Mouse (Mus musculus): ENCODE results near the gene Cwc27.

The Cwc27 gene

DNA sequence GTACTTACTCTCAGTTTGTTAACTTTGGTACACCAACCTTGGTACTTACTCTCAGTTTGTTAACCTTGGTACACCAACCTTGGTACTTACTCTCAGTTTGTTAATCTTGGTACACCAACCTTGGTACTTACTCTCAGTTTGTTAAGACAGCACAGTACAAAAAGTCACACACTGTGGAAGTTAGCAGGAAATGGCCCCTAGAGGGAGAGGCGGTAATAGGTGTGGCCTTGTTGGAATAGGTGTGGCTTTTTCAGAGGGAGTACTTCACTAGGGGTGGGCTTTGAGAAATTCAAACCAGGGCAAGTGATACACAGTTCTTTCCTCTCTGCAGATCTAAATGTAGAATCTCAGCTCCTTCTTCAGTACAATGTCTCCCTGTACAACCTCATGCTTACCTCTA is 172.8 kb downstream of the Cwc27 start:
- no peak for DNase-seq (ENCODE audit: low spot score)

DNA sequence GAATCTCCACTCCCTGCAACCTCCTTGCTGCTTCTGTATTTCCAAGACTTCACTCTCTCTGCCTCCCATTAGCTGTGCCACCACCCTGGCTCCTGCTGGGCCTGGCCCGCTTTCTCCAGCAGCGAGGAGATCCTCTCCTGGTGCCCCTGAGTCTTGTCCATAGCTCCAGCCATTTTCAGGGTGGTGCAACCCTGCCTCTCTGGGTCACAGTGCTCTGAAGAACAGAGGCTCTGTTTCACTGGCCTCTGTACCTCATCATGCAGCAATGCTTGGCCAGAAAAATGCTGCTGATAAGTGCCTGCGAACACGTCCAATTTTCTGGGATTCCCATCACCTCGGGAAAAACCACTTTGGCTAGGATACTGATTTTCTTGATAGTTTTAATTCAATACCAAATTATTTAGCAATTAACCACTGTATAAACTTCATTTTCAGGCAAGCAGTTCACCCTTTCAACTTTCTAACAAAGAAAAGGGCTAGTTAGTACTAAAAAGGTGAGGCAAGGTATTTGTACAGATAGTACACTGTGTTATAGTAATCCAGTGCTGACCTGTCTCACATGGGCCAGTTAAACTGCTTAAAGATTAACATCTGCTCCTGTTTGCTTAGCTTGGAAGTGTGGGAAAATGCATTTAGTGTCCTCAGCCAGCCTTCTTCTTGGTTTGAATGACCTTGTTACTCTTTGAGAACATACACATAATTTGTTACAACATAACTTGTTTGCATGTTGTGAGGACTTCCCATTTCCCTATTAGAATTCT is 176.1 kb downstream of the Cwc27 start:
- DNase-seq (ENCODE audit: low spot score) = no peak

GRCm38 (mm10) chr13:104638988-104639387 is 178.0 kb downstream of the Cwc27 start:
- DNase-seq (ENCODE audit: low spot score) = no peak

- no peak for DNase-seq (ENCODE audit: low spot score)
Observed at GRCm38 (mm10) chr13:104635965-104636462, 180.9 kb downstream of the Cwc27 start.

DNA sequence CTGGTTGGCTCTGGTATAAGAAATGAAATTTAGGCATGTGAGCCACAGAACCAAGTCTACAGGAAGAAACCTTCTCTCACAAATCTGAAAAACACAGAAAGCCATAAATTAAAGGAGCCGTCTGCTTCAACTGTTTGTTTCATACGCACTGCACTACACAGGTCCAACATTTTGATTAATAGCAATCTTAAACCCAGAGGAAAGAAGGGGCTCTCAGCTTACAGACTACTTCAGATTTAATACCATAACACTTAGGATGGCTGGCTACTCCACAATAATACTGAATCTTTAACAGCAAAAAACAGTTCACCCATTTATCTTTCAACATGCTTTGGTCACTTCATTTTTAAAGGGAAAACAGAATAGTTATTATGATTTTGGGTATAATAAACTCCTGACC is 182.2 kb downstream of the Cwc27 start:
- DNase-seq (ENCODE audit: low spot score) = no peak

DNA sequence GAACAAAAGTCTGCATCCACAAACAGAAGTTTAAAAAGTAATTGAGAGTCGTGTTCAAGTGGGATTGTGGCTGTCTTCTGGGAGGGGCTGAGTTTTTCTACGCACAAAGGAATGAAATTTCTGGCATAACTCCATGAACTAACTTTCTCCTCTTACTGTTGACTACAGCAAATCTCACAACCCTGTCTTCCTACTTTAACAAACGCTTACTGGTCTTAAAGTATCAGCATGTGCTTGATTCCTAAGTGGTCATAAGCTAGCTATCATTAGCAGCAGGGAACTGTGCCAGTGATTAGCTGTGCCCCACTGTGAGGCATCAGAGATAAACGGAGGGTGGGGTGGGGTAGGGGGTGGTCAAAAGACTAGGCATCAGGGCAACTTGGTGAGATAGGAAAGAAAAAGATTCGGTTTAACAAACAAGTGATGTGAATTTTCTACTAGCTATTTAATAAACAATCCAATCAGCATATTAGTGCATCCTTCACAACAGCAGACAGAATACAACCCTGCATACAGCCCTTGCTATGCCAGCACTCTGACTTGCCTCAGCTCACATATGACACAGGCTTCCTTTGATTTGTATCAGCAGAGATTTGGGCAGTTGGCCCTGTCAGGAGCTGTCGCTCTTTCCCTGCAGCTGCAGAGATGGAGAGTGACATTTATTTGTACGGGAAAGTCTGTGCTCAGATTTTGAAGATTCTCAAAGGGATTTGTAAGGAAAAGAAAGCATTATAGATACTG is 184.3 kb downstream of the Cwc27 start:
- no peak for DNase-seq (ENCODE audit: low spot score)

DNA sequence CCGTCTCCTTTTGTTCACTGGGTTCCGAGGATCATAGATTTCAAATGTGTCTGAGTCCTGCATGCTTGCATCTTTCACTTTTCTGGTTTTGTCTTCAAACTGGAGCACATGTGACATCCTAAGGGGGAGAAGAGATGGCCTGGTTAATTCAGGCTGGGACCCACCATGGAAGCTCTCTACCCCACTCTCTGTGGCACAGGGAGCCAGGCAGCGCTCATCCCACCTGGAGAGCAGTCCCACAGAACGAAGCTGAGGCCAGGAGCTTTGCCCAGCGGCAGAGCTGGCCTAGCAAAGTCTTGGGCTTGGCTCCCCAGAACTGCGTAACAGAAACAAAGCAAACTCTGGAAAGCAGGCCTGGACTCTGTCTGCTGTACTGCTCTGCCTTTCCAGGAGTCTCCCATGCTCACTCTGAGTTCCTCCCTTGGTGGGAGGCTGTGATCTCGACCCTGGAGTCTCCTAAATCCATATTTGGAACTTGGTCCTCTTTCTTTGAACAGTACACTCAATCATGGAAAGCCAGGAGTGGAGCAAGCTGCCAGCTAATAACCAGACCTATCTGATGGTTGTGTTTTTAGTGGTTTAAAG is 185.2 kb downstream of the Cwc27 start:
- DNase-seq (ENCODE audit: low spot score) = no peak

DNA sequence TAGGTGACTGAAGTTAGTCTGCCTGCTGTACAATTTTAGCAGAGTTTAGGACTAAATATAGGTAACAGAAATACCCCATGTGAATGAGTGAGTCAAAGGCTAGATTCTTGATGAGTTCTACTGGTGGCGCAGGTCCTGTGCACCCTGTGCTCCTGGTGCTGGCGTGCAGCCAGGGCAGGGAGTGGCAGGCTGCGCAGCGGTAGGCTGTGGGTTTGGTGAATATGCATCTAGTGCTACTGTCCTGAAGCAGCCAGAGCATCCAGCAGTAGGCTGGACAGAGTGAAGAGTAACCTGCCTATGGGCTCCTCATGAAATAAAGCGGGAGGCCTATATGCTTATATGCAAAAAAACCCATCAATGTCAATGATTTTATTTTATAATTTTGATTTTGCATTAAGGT is 186.1 kb downstream of the Cwc27 start:
- no peak for DNase-seq (ENCODE audit: low spot score)

GRCm38 (mm10) chr13:104629621-104630020 is 187.3 kb downstream of the Cwc27 start:
- no peak for DNase-seq (ENCODE audit: low spot score)

- DNase-seq (ENCODE audit: low spot score) = no peak
Observed at GRCm38 (mm10) chr13:104628019-104628418, 188.9 kb downstream of the Cwc27 start.

GRCm38 (mm10) chr13:104627169-104627909 is 189.6 kb downstream of the Cwc27 start:
- DNase-seq (ENCODE audit: low spot score) = no peak

GRCm38 (mm10) chr13:104623130-104623891 is 193.6 kb downstream of the Cwc27 start:
- no peak for DNase-seq (ENCODE audit: low spot score)

GRCm38 (mm10) chr13:104622102-104622743 is 194.7 kb downstream of the Cwc27 start:
- DNase-seq (ENCODE audit: low spot score) = no peak

DNA sequence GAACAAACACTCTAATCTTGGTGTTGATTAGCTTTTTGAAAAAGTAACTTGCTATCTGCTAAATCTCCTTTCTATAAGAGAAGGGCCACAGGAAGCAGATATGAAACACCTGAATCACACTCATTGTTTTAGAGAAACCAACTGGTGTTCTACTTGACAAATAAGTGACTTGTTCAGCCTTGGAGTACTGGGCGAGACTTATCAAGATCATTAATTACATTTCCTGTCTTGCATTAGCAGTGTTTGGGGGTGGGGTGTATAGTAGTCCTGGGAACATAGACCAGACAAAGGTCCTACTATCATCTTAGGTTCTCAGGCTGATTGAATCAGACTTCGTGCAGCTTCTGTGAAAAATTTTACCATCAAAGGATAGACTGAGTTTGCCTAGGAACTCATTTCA is 196.5 kb downstream of the Cwc27 start:
- DNase-seq (ENCODE audit: low spot score) = no peak

GRCm38 (mm10) chr13:104619503-104620288 is 197.2 kb downstream of the Cwc27 start:
- DNase-seq (ENCODE audit: low spot score) = no peak

GRCm38 (mm10) chr13:104617201-104617600 is 199.7 kb downstream of the Cwc27 start:
- no peak for DNase-seq (ENCODE audit: low spot score)

- no peak for DNase-seq (ENCODE audit: low spot score)
Observed at GRCm38 (mm10) chr13:104615999-104616810, 200.7 kb downstream of the Cwc27 start.

DNA sequence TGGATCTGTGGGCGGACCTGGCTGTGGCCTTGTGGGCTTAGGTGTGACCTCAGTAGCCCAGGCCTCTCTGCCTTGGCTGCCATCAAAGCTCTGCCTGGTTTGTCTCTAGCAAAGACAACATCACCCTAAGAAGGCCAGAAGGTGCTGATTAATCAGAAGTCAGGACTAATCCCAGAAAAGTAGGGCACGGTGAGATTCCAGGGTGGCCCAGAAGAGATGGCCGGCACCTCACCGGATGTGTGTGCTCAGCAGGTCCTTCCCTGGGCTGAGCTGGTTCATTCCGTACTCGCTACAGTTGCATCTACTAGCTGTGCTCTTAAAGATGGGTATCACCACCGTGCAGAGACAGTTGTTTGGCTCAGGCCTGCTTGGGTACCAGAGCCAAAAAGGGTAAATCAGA is 201.8 kb downstream of the Cwc27 start:
- no peak for DNase-seq (ENCODE audit: low spot score)

- DNase-seq (ENCODE audit: low spot score) = no peak
Observed at GRCm38 (mm10) chr13:104611296-104611695, 205.6 kb downstream of the Cwc27 start.

Data from testis, postnatal 14 days (tissue).